21 mouse cellular contexts compared by ENCODE assay signal in genomic region chr1:64364095-64364494, GRCm38 (mm10).
DNase-seq lines count a peak whose midpoint lies in the region; ATAC-seq lines count a peak whose summit lies in the region.
"Had no signal": no experiment of that assay in that cellular context is flagged by ENCODE, and none has a peak within 500 bp of the region (broad histone marks: within the 10 kb centered on the region; RNA-seq: fewer than 3 reads in every experiment).

No protein-coding gene starts in this region.

- peak; percentile 91 for ATAC-seq in frontal cortex, adult (ENCODE audit: low TSS enrichment)
- ATAC-seq: activated CD4-positive, CD25-positive, alpha-beta regulatory T cell, adult 4 months; CD4-positive, CD25-positive, alpha-beta regulatory T cell, adult 4 months; Patski had no signal

- DNase-seq in frontal cortex, postnatal 10 days (ENCODE audit: low spot score in 2 of 2), result no peak
- DNase-seq in brain, adult 2 months (ENCODE audit: low read depth, low spot score), result peak; percentile 55
- DNase-seq in telencephalon, adult 2 months (ENCODE audit: low read depth, low spot score), result peak; percentile 38
- DNase-seq in T-cell, adult 2 months (ENCODE audit: low spot score), result no peak
- DNase-seq in liver, result no peak
- DNase-seq: adrenal gland, adult 2 months; adrenal gland, adult 8-10 months; adrenal gland, postnatal 10 days; adrenal gland, postnatal 14 days; adrenal gland, postnatal 25 days; adrenal gland, postnatal 36 days; B cell, adult 2 months; cerebellum, adult 11 months; cerebellum, adult 11-12 months; cerebellum, adult 18-20 months; cerebellum, adult 2 months; cerebellum, adult 8-10 months had no signal

Comparison
In these comparisons a context has a peak if more than half of its experiments do, and no peak if none do; other contexts are left out.
1. DNase-seq: peak in brain, adult 2 months (single experiment) and telencephalon, adult 2 months (single experiment); none in frontal cortex, postnatal 10 days (0 of 2), T-cell, adult 2 months (single experiment) and liver (single experiment).